Mouse (Mus musculus): Measurements from ENCODE around the gene Rbp3.

GRCm38 (mm10) chr14:33993051-33993450 is 39.2 kb downstream of the Rbp3 start:
- TF ChIP-seq CTCF (IDR thresholded peaks at IDR 0.05) (no peak), EP300 (IDR thresholded peaks at IDR 0.05; ENCODE audit: insufficient read depth, low read depth, low read length) (no peak), POLR2A (IDR thresholded peaks at IDR 0.05; ENCODE audit: insufficient read depth, low read depth, low read length) (no peak)

Data from heart, adult 2 months (tissue).